Mouse (Mus musculus) CD4-positive naive resting alpha-beta T cell, adult 76 days (primary cell): ENCODE measurements around the gene Sv2c. TPM values are rescaled to one million over a fixed set of nuclear protein-coding genes. Genes with fewer than 3 reads are reported as not detected.

Source experiments
- total RNA-seq: library from RNA; stranded (reverse); gene quantifications from one replicate; pipeline ENCODE4 v1.2.4, GENCODE M21; 2023

Sv2c gene
- total RNA-seq: 0.59 TPM

GRCm38 (mm10) chr13:96132401-96132816 is at the start of gene Sv2c:
Gene Sv2c, minus strand, starts transcription at chr13:96132577.

GRCm38 (mm10) chr13:96081754-96082153 is 50.6 kb downstream of the Sv2c start, which contains the start of gene Gm17190:
Gene Gm17190, plus strand, starts transcription at chr13:96082054.

GRCm38 (mm10) chr13:96081276-96081675 is 51.1 kb downstream of the Sv2c start, which contains the start of gene Gm20075:
Gene Gm20075, minus strand, starts transcription at chr13:96081376.

Other genes with a start within 250 kb of the Sv2c start
- 58.8 TPM for gene Iqgap2, start 240.7 kb downstream of the Sv2c start, total RNA-seq
- 12.6 TPM for gene Gm20075, start 51.2 kb downstream of the Sv2c start, total RNA-seq
- not detected for gene Gm17190, start 50.5 kb downstream of the Sv2c start, total RNA-seq